Mouse (Mus musculus) megakaryocyte, embryonic 14.5 days (primary cell): ENCODE data around the gene Capn1.

ENCODE experiments used
- FLI1 ChIP-seq: IDR thresholded peaks from 2 replicates; pipeline ENCODE4 v1.6.1; 2012; ENCODE audit warnings: low read length, inconsistent platforms, mixed read lengths
- GATA1 ChIP-seq: IDR thresholded peaks from 3 replicates; pipeline ENCODE4 v1.6.1; 2012; ENCODE audit warnings: mixed read lengths, low read length, inconsistent platforms, borderline replicate concordance

DNA sequence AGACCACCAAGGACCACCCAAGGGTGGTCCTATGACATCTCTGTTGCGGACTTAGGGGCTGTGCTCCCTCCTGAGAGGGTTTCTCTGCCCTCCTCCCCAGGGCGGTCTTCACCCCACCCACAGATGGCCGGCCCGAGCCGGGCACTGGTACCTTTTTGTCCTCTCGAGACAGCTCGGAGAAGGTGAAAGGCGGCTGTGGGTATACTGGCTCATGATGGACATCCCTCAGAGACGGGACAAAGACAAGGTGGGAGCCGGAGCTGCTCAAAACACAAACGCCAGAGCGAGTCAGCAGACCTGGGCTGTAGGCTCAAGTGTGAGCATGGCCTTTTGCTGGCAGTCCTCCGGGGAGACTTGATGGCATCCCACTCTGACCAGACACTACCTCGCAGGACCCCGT, 72.3 kb downstream of the Capn1 start:
- TF ChIP-seq FLI1: no peak
- TF ChIP-seq GATA1: no peak
